Mouse (Mus musculus): ENCODE results near the gene Dlst.

The Dlst gene

GRCm38 (mm10) chr12:85110698-85111592, at the start of gene Dlst, which contains the start of gene Prox2:
Gene Dlst, plus strand, starts transcription at chr12:85110833.
Gene Prox2, minus strand, starts transcription at chr12:85110759.
- peak; percentile 66 for DNase-seq (ENCODE audit: low read depth, low spot score)

DNA sequence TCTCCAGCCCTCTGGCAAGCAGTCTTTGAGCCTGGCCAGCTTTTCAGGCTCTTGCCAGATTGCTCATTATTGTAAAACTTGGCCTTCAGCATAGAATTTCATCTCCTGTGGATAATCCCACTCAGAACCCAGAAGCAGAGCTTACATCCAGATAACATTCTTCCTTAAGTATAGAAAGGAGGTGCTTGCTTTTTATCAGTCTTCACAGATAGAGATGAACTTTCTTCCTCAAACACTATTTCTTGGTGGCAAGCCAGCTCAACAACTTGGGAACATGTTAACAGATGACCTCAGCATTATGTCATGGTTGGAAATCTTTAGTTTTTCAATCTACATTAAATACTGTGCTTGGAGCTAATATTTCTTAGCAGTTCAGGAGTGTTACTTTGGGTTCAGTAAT, 39.6 kb upstream of the Dlst start:
- DNase-seq (ENCODE audit: low read depth, low spot score) = no peak

- no peak for DNase-seq (ENCODE audit: low read depth, low spot score)
These were observed 33.5 kb upstream of the Dlst start for GRCm38 (mm10) chr12:85077100-85077499.

DNA sequence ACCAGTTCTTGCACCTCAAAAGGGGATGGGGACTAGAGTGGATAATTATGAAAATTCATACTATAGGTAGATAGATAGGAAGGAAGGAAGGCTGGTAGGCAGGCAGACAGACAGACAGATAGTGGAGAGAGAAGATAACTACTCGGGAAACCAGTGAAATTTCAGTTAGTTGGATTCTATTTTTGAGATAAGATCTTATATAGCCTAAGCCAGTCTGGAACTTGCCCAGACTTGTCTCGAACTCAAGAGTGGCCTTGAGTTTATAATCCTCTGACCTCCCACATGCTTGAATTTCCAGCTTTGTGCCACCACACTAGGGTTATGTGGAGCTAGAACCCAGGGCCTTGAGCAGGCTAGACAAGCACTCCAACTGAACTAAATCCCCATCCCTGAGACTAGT, 26.4 kb upstream of the Dlst start:
- DNase-seq (ENCODE audit: low read depth, low spot score) = no peak

DNA sequence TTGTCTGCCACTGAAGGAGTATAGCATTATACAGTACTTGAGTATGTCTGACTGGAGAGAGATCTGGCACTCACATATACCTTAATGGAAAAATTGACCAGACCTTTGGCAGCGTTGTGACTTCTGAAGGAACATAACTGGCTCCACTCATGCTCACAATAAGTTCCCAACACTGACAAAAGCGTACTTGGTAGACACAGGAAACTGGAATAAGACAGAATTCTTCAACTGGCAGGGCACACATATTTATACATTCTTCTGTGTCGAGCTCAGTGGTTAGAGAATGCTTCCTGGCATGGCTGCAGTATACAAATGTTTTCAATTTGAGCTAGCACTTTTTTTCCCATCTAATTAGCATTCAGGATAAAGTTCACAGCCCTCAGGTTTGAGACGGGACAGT, 25.7 kb upstream of the Dlst start:
- no peak for DNase-seq (ENCODE audit: low read depth, low spot score)

DNA sequence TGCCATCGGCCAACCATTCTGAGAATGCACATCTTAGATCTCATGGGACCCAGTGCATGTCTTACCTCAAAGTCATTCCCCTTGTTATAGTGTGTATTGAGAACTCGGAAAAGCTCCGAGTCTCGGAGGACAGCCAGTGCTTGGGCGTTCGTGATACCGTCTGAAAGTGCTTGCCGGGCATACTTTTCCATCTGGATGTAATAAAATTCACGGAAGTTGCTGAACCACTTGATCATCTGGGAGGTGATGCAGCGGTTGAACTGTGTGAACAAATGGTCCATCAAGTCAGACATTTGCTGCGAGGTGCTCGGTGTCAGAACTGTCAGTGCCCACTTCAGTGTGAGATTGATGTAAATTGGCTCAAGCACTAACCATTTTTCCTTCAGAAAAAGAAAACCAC, 22.8 kb upstream of the Dlst start:
- DNase-seq (ENCODE audit: low read depth, low spot score) = no peak

- DNase-seq (ENCODE audit: low read depth, low spot score) = no peak
These were observed 19.4 kb upstream of the Dlst start for GRCm38 (mm10) chr12:85091190-85091589.

GRCm38 (mm10) chr12:85092214-85092613, 18.4 kb upstream of the Dlst start:
- DNase-seq (ENCODE audit: low read depth, low spot score) = peak; percentile 44

- DNase-seq (ENCODE audit: low read depth, low spot score) = no peak
These were observed 16.6 kb upstream of the Dlst start for GRCm38 (mm10) chr12:85094010-85094409.

- DNase-seq (ENCODE audit: low read depth, low spot score) = no peak
These were observed 15.9 kb upstream of the Dlst start for GRCm38 (mm10) chr12:85094706-85095105.

- DNase-seq (ENCODE audit: low read depth, low spot score) = no peak
These were observed 15.5 kb upstream of the Dlst start for GRCm38 (mm10) chr12:85095146-85095545.

GRCm38 (mm10) chr12:85095859-85096258, 14.8 kb upstream of the Dlst start:
- no peak for DNase-seq (ENCODE audit: low read depth, low spot score)

GRCm38 (mm10) chr12:85101001-85101400, 9.6 kb upstream of the Dlst start:
- no peak for DNase-seq (ENCODE audit: low read depth, low spot score)

- no peak for DNase-seq (ENCODE audit: low read depth, low spot score)
These were observed 9.0 kb upstream of the Dlst start for GRCm38 (mm10) chr12:85101521-85102106.

- no peak for DNase-seq (ENCODE audit: low read depth, low spot score)
These were observed 7.5 kb upstream of the Dlst start for GRCm38 (mm10) chr12:85103096-85103495.

DNA sequence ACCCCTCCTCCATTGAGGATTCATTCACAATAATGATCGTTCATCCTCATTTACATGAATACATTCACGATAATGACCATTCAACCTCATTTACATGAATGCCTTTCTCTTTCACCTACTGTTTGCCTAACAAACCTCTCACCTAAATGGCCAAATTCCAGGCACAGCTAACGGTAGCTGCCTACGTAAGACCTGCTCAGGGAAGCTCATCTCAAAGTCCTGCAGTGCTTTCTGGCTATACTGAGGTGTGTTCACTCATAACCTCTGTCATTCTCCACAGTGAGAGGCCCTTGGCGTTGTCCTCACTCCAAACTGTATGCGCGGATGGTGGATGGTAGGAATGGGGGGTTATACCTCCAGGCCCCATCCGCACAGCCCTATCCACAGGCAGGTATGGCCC, 5.8 kb upstream of the Dlst start:
- no peak for DNase-seq (ENCODE audit: low read depth, low spot score)

GRCm38 (mm10) chr12:85106292-85106691, 4.3 kb upstream of the Dlst start:
- DNase-seq (ENCODE audit: low read depth, low spot score) = no peak

DNA sequence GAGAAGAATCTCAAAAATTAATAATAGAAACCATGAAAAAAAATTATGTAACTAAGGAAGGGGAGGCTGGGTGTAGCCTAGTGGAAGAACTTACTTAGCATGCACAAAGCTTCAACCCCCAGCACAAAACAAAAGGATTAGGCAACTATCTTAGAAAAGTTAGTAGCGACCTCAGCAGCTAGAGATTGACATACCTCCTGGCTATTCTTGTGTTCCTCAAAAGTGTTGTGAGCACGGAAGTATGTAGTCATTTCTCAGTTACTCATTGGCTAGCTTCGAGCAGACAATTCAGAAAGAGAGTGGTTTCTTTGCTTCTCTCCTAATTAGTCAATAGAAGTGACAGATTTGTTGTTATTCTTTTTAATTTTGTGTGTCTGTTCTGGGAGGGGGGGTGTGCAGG, 2.0 kb upstream of the Dlst start:
- DNase-seq (ENCODE audit: low read depth, low spot score) = no peak

GRCm38 (mm10) chr12:85109426-85109825, 1.2 kb upstream of the Dlst start:
- no peak for DNase-seq (ENCODE audit: low read depth, low spot score)

DNA sequence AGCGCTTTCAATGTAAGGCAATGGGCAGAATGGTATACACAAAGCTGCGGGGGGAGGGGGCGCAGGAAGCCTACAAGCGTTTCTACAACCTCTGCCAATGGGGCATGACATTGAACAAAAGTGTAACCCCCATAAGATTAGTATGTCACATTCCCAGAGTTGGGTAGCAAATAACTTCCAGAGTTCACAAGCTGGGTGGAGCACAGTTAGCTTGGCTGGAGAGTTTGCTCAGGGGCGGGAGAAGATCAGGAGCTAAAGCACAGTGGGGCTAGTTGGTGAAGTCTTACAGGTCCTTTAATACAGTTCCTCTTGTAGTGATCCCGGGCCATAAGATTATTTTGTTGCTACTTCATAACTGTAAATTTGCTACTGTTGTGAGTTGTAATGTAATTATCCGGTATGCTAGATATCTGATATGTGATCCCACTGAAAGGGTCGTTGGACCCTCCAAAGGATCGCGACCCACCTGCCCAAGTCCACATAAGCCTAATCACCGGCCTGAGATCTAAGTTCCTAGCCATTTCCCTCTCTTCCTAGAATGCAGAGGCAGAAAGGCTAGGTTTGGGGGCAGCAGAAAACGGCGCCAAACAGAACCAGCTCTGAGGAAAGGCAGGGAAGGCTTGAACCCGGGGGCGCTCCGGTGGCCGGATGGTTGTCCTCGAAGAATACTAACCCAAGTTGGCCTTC, 479 bp upstream of the Dlst start:
- no peak for DNase-seq (ENCODE audit: low read depth, low spot score)

- DNase-seq (ENCODE audit: low read depth, low spot score) = no peak
These were observed 2.1 kb downstream of the Dlst start for GRCm38 (mm10) chr12:85112550-85113251.

GRCm38 (mm10) chr12:85113337-85113736, 2.7 kb downstream of the Dlst start:
- no peak for DNase-seq (ENCODE audit: low read depth, low spot score)
